Mouse (Mus musculus): Measurements from ENCODE around the gene Arl10.
"Not testable (repeated sequence)": the region's sequence is repeated elsewhere in the genome, so short reads cannot be mapped to it uniquely, and the experiment has no call there.

Gene Arl10

DNA sequence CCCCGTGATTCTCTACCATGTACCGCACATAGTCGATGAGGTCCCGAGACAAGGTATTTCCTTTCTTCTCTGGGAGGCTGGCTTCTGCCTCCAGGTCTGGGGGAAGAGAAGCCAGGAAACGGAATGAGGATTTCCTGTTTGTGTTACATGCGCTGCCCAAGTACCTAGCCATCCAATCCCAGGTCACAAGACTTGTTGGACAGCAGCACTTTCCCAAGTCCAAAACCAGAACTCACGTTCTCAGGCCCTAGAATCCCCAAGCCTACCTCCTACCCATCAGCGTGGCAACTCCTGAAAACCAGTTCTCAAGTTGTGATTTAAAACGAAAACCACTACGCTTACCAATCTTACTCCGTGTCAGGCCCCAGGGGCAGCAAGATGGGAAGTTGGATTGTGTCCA lies 11.0 kb downstream of the Arl10 start:
- DNase-seq: no peak

DNA sequence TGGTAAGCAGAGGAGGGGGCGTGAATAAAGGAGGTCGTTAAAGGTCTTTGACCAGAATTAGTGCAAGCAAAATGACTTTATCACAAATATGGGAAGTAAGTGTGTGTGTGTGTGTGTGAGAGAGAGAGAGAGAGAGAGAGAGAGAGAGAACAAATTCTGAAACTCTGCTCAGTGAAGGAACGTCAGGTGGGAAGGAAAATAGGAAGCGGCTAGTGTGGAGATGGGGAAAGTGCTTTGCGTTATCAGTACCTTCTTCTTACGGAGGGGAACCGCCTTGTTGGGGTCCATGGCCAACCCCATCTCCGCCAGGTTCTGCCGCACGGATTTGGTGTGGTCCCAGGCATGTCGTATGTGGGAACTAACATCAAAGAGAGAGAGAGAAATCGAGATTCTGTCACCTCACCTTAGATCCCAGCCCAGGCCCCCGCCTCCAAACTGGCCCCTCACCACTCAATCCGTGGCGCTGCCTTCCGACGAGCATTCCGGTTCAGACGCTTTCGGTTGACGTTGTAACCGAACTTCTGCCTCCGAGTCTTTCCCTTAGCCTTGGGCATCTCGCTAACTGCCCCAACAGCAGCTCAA lies 14.7 kb downstream of the Arl10 start:
- no peak for DNase-seq

DNA sequence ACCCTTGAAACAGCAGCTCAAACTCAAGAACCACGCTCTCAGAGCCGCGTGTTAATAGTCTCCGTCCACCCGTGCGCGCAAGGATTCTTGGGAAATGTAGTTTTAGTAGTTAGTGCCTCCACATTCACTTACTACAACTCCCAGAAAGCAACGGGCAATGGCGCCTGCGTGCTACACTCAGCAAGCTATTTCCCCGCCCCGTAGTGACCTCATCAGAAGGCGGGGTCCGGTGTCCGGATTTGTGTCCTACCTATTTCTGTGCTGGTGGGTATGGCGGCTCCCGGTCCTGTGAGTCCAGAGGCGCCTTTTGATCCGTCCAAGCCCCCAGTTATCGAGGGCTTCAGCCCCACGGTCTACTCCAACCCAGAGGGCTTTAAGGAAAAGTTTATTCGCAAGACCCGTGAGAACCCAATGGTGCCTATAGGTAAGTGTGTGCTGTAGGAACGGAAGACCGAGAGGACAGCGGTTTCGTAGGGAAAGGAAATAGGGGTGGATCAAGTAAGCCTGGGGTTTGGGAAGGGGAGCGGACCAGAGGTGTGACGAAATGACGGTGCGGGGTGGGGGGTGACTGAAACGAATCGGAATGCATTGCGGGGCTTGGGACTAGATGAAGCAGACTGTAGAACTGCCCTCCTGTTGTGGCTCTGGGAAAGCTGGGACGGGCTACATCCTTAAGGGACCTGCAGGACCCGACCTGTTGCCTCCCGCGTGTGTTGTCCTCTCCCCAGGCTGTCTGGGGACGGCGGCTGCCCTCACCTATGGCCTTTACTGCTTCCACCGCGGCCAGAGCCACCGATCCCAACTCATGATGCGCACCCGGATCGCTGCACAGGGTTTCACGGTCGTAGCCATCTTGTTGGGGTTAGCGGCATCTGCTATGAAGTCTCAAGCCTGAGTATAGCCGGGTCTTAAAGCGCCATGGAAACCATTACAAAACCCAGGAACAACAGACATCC lies 15.5 kb downstream of the Arl10 start, which contains the start of the genes Nop16 and Higd2a:
Gene Nop16 (minus strand): TSS at position 95 of the 956 bp plus-strand sequence.
Gene Higd2a (plus strand): TSS at position 212 of the 956 bp plus-strand sequence.
- peak; percentile 96 for DNase-seq

DNA sequence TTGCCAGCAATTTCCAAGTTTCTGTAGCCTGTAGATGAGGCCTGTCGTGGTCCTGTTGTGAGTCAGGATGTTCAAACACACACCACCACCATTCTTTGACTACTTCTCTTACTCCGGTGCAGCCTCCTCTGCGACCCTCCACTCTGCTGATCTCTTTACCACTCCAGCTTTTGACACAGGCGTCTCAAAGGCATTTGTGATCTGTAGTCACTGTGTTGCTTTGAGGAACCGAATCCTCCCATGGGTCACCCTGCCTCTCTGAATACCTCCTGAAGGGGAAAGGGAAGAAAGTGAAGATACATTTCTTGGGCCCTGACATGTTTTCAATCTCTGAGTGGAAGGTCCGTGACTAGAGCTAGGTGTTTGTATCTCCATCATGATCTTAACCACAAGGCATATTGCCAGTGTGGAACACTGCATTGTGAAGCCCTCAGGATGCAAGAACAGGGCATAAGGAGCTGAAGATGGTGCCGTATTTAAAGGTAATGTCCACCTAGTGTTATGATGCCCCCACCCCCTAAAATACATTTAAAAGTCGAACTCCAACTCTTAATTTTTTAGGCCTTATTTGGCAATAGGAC lies 17.1 kb downstream of the Arl10 start:
- DNase-seq: no peak

DNA sequence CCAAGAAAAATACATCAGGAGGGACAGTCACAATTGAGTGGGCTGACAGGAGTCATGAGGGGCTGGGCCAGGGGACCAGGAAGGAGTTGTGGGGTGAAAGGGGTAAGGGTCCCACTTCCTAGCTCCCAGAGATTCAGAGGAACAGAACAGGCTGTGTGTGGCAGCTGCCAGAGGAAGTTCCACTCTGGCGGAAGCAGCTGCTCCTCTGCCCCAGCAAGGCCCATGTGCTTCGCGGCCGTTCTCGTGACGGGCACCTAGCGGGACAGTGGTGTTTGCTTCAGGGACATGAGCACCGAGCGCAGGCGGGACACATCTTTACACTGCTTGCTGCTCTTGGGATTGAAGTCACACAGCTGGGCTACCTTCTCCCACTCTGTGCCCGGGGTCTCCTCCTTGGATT lies 18.8 kb downstream of the Arl10 start:
- no peak for DNase-seq

DNA sequence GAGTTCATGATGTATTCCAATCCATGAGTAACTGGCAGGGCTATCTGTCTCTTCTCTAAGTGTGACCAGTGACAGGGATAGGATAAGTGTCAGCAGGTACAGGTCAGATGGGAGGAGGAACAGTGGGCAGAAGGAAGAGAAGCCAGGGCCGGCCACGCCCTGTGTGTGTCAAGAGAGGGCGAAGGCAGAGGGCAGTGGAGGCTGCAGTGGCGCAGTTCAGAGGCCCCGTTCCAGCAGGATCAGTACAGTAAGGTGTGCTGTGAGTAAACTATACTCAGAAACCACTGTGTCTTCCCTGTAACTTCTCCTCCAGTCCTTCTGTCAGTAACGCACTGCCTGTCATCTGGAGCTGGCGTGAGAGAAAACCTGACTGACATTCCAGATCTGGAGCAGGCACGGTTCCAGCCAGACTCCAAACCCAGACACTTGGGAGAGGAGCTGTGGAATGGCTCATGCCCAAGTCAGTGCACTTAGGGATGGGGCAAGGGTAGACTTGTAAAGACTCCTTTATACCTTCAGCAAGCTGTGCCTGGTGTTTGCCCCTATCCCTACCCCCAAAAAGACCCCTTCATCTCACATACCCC lies 21.4 kb downstream of the Arl10 start:
- no peak for DNase-seq

DNA sequence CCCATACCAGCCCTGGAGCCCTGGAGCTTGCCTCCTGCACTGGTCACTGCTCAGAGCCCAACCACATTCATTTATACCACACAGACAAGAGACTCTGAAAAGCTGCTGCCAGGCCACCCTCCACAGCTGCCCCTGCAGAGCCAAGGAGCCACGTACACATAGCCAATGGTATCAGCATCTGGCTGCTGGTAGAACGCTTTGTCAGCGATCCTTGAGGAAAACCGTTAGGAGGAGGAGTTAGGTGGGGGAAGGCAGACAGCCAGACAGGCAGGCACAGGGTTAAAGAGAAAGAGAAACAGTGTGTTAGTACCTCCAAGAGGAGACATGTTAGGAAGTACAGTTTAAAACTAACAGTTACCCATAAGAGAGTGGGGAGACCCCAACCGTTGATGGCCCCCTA lies 22.1 kb downstream of the Arl10 start:
- no peak for DNase-seq

DNA sequence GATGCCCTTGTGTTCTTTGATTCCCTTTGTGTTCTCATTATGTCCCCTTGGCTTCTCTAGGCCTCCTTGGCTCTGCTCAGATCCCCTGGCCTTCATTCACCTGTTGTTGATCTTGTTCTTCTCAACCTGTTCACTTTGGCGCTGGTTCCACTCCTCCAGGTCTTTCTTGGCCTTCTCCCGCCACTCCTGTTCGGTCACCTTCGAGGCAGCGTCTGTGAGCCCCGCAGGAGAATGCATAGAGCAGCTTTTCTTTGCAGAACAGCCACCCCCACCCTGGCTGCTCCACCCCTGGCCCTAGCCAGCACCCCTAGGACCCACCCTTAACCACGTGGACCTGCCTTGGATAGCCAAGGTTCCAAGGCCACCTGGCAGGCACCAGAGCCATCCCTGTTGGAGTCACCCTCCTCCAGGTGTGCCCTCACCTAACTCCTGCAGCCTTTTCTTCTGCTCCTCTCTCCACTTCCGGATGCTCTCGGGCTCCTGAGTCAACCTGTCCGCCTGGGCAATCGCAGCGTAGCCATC lies 23.9 kb downstream of the Arl10 start:
- peak; percentile 43 for DNase-seq

DNA sequence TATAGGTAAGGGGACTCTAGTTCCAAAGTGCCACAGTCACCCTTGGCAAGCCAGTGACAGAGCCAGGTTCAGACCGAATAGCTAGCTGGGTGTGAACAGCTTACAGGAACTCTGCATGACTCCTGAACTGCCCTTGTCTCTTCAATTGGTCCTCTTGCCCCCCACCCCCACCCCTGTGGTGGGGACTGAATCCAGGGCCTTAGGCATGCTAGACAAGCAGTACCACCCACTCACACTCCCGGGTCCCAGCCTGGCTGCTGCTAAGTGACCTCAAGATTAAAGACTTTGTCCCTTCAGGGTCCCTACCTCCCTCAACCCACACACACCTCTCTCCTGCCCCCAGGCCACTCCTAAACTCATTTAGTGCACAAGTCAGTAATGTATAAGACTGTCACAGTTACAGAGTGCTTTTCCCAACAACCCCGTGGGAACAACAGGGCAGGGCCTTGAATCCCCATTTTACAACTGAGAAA lies 27.9 kb downstream of the Arl10 start:
- DNase-seq: no peak

DNA sequence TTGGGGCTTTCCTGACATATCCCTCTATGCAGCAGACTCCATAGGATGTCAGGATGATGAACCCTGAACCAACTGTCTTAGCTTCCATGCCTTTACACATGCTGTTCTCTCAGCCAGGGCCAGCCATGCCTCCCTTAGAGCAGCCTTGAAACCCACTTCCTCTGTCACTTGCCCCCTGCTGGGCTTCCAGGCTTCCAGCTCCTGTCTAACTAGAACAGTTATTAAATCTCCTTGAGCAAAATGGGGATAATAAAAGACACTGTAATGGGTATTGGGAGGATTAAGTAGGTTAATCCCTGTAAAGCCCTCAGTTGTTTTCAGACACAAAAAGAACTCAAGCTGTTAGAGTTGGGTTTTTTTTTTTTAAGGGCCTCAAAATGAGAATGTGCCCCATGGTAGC lies 28.7 kb downstream of the Arl10 start:
- no peak for DNase-seq

DNA sequence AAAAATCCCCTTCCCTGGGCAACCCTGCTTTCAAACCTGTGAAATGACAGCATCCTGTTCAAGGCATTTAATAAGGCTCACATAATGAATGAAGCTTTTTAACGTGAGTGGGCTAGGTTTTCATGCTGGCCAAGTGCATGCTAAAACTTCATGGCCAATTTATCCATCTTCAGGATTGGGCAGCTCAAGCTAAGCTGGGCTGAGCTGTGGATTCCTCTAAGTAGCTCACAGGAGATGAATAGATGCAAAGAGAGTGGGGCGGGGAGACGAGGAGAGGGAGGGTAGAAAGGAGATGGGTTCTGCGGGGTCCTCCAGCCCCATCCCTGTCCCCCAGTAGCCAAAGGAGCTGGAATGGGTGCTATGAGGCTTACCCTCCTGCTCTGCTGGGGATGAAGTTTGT lies 29.4 kb downstream of the Arl10 start:
- no peak for DNase-seq

DNA sequence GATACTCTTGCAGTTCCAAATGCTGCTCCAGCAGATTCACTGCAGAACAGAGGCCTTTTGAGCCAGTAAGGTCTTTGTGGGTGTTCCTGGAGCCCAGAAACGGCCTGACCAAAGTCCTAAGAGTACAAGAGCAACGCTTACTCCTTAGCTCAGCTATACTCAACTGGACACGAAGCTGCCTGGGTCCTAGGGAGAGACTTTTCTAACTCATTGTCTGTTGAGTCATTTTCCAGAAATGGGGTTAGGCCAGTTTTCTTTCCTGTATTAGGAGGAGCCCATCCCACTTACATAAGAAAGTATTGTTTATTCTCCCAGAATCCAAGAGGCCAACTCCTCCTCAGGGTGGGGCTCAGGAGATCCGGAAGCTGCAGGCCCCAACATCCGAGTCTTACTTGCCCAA lies 30.6 kb downstream of the Arl10 start:
- no peak for DNase-seq

DNA sequence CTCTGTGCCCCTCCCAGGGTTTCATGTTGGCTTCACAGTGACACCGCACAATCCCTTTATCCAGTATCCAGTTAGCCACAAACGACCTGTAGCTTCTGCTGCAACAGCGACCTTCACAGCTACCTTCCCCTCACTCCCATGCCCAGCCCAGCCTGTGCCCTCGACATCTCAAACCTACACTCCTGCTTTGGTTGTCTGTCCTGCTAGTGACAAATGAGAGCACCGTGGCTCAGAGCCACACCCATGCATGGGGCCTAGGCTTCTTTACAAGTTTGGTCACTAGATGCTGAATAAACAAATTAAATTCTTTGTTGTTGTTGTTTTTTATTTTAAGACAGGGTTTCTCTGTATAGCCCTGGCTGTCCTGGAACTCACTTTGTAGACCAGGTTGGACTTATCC lies 32.4 kb downstream of the Arl10 start:
- DNase-seq: no peak

DNA sequence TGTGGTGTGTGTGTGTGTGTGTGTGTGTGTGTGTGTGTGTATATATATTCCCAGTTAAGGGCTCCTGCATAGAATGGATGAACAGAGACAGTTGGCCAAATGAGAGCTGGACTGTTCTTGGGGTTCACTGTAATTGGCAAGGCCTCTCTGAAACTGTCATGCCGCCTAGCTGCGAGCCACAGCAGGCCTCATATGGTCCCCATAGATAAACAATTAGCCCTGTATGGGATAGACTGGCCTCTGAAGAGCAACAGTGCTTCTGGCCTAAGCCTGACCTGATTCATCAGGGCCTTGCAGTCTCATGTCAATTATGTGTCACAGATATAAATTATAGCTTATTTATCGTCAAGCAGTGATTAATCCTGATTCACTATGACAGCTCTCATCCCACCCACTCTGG lies 33.2 kb downstream of the Arl10 start:
- DNase-seq: no peak

DNA sequence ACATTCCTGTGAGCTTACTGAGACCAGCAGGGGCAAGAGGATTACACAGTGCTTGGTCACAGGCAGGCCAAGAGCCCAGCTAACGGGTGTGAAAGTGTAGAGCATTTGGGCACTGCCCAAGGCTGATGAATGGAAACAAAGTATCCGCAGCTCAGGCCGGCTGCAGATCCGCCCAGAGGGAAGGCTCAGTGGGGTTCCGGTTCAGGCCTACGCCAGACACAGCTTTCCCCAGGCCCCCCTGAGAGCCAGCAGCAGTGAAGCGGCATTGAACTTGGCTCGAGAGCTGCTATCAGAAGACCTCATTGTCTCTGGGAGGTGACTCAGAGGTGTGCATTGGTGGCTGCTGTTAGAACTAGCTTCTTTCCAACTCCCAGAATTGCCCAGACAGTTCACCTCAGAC lies 33.9 kb downstream of the Arl10 start:
- peak; percentile 57 for DNase-seq

DNA sequence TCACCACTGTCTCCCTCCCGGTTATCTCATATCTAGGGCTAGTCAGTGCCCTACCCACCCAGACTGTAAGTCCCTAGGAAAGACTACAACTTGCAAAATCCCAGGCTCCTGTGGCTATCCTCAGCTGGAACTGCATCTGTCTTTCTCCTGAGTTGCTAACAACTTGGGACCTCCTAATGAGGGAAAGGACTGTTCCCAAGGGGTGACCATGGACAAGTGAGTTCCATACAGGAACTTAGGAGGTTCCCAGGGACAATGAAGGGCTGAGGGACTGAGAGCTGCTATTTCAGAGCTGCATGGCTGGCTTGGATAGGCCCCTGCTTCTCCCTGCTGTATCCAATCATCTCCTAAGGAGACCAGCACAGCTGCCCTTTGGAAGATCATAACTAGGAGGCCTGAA lies 34.5 kb downstream of the Arl10 start:
- no peak for DNase-seq

DNA sequence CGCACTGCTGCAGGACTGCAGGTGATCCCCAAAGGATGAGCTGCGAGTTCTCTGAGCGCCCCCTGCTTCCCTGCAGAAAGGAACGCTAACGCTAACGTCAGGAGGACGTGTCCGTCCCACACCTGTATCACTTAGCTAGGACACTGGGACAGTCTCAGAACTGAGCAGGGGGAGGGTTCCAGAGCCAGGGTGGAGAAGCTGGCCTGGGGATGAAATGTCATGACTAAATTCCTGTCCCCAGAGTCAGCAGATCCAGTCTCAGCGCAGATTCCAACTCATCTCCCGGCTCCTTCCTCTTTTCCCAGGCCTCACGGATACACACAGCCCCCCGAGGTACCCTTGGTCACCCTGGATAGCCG lies 35.8 kb downstream of the Arl10 start:
- DNase-seq: no peak

DNA sequence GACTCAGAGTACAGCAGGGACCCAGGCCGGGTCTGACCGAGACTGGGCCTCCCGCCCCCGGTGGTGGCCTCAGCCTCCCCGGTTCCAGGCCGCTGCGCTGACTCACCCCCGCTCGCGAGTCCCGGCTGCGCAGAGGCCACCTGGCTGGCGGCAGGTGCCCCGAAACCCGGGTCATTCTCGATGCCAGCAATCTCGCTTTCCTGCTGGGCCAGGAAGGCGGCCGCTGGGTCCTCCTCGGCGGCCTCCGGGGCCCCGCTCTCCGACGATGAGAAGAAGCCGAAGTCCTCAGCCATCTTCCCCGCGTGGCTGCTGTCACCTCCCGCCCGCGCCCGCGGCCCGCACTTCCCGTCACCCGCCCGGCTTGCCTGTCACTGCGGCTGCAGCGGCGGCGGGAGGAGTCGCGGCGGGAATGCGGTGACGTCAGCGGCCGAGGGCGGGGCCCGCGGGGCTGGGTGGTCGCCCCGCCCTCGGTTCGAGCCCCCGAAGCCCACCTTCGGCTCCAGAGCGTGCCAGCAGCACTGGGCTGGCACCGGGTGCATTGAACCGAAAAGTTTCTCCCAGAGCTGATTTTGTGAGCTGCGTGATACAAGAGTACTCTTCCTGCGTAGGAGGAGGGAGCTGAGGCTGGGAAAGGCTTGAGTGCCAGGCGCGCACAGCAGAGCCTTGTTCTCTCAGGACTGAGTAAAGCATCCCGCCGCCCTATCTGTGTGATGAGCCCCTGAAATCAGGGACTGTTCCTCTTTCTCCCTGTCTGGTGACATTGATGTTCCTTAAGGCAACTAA lies 36.3 kb downstream of the Arl10 start, which contains the start of gene Cltb:
Gene Cltb (minus strand): TSS at position 373 of the 783 bp plus-strand sequence.
- peak; percentile 96 for DNase-seq

DNA sequence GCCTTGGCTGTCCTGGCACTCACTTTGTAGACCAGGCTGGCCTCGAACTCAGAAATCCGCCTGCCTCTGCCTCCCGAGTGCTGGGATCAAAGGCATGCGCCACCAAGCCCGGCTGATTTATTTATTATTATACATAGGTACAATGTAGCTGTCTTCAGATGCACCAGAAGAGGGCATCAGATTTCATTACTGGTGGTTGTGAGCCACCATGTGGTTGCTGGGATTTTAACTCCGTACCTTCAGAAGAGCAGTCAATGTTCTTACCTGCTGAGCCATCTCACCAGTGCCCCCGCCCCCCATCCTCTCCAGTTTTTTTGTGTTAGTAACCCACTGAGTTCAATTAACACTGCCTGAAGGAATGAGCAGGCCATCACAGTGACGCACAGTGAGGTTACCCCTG lies 38.3 kb downstream of the Arl10 start:
- not testable (repeated sequence) for DNase-seq

DNA sequence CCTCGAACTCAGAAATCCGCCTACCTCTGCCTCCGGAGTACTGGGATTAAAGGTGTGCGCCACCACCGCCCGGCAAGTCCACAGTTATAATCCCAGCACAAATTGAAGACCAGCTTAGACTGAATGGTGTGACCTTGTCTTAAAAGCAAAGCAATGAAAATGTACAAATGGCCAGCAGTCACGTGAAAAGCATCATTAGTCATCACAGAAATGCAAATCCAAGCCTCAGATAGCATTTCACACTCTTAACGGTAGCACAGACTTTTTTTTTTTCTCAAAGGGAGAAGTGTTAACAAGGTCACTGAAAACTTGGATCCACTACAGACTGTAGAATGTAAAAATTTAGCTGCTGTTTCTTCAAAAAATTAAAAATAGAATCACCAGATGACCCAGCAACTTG lies 41.5 kb downstream of the Arl10 start:
- no peak for DNase-seq

DNA sequence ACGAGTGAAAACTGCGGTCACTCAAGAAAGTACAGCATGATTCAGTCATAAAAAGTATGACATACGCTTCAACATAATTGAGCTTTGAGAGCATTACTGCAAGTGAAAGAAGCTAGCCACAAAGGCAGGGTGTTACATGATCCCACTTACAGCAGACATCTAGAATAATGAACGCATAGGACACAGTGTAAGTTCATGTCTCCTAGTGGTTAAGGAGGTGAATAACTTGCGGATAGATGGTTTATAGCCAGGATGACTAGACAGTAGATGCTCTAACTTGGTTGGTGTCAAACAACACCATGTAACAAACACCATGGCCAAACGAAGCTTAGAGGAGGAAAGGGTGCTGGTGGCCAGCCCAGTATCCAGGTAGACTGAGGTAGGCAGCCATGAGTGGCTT lies 42.2 kb downstream of the Arl10 start:
- no peak for DNase-seq
